Mouse (Mus musculus) thymus, postnatal 0 days (tissue): Measurements from ENCODE around the gene Ttll6. TPM values are rescaled to one million over a fixed set of nuclear protein-coding genes. Genes with fewer than 3 reads are reported as not detected.

Source experiments
- DNase-seq: peaks from one replicate; pipeline ENCODE4 v3.0.0-alpha.2; 2015; ENCODE audit warnings: low spot score
- polyA plus RNA-seq: library from polyadenylated mRNA; unstranded; fragments of >200 nt; fragmentation: Nextera tagmentation; extraction: Ambion mirVana; gene quantifications from 2 replicates; pipeline ENCODE4 v1.2.1, GENCODE M21; 2015

The Ttll6 gene
- polyA plus RNA-seq, 1 experiment from 2014 or later: 0.12 TPM

GRCm38 (mm10) chr11:96194401-96194710 lies 60.8 kb downstream of the Ttll6 start:
- DNase-seq: no peak

- DNase-seq: no peak
Observed at GRCm38 (mm10) chr11:96194961-96195640, 61.5 kb downstream of the Ttll6 start.

GRCm38 (mm10) chr11:96195769-96196280 lies 62.2 kb downstream of the Ttll6 start:
- no peak for DNase-seq

GRCm38 (mm10) chr11:96198642-96199041 lies 65.1 kb downstream of the Ttll6 start:
- DNase-seq: peak; percentile 29

- DNase-seq: no peak
Observed at GRCm38 (mm10) chr11:96199181-96200086, 65.8 kb downstream of the Ttll6 start.

- DNase-seq: no peak
Observed at GRCm38 (mm10) chr11:96200183-96200655, 66.6 kb downstream of the Ttll6 start.

GRCm38 (mm10) chr11:96201741-96202140 lies 68.2 kb downstream of the Ttll6 start:
- DNase-seq: no peak

GRCm38 (mm10) chr11:96202401-96203081 lies 69.0 kb downstream of the Ttll6 start:
- no peak for DNase-seq

GRCm38 (mm10) chr11:96203182-96203788 lies 69.7 kb downstream of the Ttll6 start:
- DNase-seq: no peak

GRCm38 (mm10) chr11:96203789-96204186 lies 70.2 kb downstream of the Ttll6 start:
- no peak for DNase-seq

- DNase-seq: no peak
Observed at GRCm38 (mm10) chr11:96204351-96204750, 70.8 kb downstream of the Ttll6 start.

- no peak for DNase-seq
Observed at GRCm38 (mm10) chr11:96205426-96206131, 72.0 kb downstream of the Ttll6 start.

Other genes with a start within 250 kb of the Ttll6 start
- 1.1 and 1.2 TPM in 2 replicates for gene B4galnt2, start 218.9 kb upstream of the Ttll6 start, polyA plus RNA-seq
- 1.3 and 1.5 TPM in 2 replicates for gene Igf2bp1, start 127.8 kb upstream of the Ttll6 start, polyA plus RNA-seq
- 3.1 and 3.8 TPM in 2 replicates for gene Gip, start 109.2 kb upstream of the Ttll6 start, polyA plus RNA-seq
- gene Snf8, start 98.9 kb upstream of the Ttll6 start, polyA plus RNA-seq: 128 and 144 TPM in 2 replicates
- 27.1 and 28.4 TPM in 2 replicates for gene Ube2z, start 68.4 kb upstream of the Ttll6 start, polyA plus RNA-seq
- gene Atp5g1, start 58.1 kb upstream of the Ttll6 start, polyA plus RNA-seq: 610 and 662 TPM in 2 replicates
- 0.13 and 0.20 TPM in 2 replicates for gene Calcoco2, start 21.8 kb upstream of the Ttll6 start, polyA plus RNA-seq
- 0.43 and 0.54 TPM in 2 replicates for gene Hoxb13, start 60.5 kb downstream of the Ttll6 start, polyA plus RNA-seq
- gene Hoxb9, start 137.7 kb downstream of the Ttll6 start, polyA plus RNA-seq: 0.09 TPM in 1 of 2 replicates, not detected in the other
- gene Hoxb8, start 148.1 kb downstream of the Ttll6 start, polyA plus RNA-seq: not detected in 2 replicates
- gene Hoxb7, start 152.8 kb downstream of the Ttll6 start, polyA plus RNA-seq: 0.19 TPM in 1 of 2 replicates, not detected in the other
- 0.10 TPM in 1 of 2 replicates, not detected in the other for gene Hoxb6, start 158.7 kb downstream of the Ttll6 start, polyA plus RNA-seq
- gene Hoxb5, start 169.6 kb downstream of the Ttll6 start, polyA plus RNA-seq: 0.15 and 0.16 TPM in 2 replicates
- gene Hoxb4, start 184.5 kb downstream of the Ttll6 start, polyA plus RNA-seq: 0.09 and 0.20 TPM in 2 replicates
- gene Hoxb3, start 189.5 kb downstream of the Ttll6 start, polyA plus RNA-seq: 0.18 and 0.30 TPM in 2 replicates
- 1.3 and 1.4 TPM in 2 replicates for gene Hoxb2, start 216.7 kb downstream of the Ttll6 start, polyA plus RNA-seq
- gene Hoxb1, start 232.0 kb downstream of the Ttll6 start, polyA plus RNA-seq: not detected in 2 replicates